Mouse (Mus musculus): ENCODE results near the gene Tnpo3.
"Not testable (repeated sequence)": the region's sequence is repeated elsewhere in the genome, so short reads cannot be mapped to it uniquely, and the experiment has no call there.

The Tnpo3 gene

DNA sequence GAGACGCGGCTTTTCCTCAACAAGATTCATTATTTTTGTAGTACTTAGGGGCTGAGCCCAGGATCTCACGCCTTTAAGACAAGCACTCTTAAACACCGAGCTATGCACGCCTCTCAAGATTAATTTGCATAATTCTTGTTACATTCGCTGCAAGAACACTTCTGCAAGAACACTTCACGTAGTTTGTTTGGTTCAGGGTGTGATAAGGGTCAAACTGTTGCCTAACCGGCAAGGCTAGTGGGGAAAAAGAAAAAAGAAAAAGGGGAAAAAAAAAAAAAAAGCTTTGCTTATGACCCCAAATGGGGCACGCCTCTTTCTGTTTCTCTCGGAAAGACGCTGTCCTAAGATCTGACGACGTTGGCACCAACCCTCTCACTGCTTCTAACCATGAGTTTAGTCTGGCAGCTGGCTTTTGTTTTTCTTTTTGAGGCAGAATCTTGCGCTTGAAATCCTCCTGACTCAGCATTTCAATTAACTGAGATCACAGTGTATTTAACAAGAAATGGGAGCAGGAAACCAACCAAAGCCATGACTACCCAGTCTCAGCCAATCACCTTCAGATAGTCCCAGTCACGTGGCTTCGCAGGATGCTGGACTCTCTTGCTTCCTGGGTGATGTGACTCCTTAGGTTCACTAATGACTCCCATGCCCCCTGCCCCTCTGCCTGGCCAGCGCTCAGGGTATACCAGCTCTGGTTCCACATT lies 11.3 kb upstream of the Tnpo3 start:
- DNase-seq (ENCODE audit: low read depth, low spot score), result no peak

DNA sequence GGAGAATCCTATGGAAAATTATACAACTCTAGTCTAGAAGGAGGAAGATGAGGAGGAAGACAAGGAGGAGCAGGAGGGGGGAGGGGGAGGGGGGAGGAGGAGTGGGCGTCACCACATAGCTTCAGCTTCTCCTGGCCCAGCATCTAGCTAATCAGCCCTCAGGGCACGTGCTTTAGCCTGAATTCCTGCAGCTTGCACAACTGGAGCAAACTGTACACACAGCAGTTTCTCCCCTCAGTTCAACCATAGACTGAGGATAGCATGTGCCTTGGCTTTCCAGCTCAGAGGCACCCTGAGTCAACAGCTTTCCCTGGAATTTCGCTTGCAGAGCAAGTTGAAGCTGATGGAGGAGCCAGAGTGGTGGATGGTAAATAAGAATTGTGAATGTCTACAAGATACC lies 10.5 kb upstream of the Tnpo3 start:
- DNase-seq (ENCODE audit: low read depth, low spot score), result no peak

- DNase-seq (ENCODE audit: low read depth, low spot score), result not testable (repeated sequence)
Measured at GRCm38 (mm10) chr6:29610020-29610640, 443 bp upstream of the Tnpo3 start.

- no peak for DNase-seq (ENCODE audit: low read depth, low spot score)
Measured at GRCm38 (mm10) chr6:29600188-29600587, 9.5 kb downstream of the Tnpo3 start.

DNA sequence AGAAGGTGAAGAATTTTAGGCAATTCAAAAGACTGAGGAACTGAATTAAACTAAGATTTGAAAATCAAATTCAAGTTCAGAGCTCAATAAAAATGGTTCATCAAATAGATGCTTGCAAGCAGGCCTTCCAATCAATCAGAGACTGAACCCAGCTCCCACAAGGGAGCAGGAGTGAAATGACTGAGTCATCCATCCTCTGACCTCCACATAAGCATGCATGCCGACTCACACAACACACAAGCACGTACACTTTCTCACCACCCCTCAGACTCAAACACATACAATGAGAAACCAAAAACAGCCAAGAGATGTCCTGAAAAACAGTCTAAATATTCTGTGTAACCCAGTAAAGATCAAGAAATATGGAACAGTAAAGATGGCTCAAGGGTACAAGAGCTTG lies 14.0 kb downstream of the Tnpo3 start:
- DNase-seq (ENCODE audit: low read depth, low spot score), result no peak

GRCm38 (mm10) chr6:29581202-29581601 lies 28.5 kb downstream of the Tnpo3 start:
- DNase-seq (ENCODE audit: low read depth, low spot score), result no peak

GRCm38 (mm10) chr6:29580770-29581169 lies 28.9 kb downstream of the Tnpo3 start:
- no peak for DNase-seq (ENCODE audit: low read depth, low spot score)

GRCm38 (mm10) chr6:29576388-29576787 lies 33.3 kb downstream of the Tnpo3 start:
- not testable (repeated sequence) for DNase-seq (ENCODE audit: low read depth, low spot score)

DNA sequence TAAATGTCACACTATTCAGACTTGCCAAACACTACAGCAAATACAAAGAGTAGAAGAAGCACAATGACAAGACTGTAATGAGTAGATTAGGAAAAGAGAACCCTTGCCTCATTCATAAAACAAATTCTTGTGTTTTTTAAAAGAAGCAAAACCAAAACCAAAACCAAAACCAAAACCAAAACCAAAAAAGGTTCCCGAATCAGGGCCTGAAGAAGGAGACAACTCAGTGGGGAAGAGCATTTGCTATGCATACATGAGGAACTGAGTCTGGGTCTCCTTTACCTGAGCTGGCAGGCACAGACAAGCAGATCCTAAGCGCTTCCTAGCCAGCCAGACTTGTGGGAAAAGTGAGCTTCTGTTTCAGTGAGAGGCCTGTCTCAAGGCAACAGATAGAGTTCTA lies 52.6 kb downstream of the Tnpo3 start:
- no peak for DNase-seq (ENCODE audit: low read depth, low spot score)

DNA sequence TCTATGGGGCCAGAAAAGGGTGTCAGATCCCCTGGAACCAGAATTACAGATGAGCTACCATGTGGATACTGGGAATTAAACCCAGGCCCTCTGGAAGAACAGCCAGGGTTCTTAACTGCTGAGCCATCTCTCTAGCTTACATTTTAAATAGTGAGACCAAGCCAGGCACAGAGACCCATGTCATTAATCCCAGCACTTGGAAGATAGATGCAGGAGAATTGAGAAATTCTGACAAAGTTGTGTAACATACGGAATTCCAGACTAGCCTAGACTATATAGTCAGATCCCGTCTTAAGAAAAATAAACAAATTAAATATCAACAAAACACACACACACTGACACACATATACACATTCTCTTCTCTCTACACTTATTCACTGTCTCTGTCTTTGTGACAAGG lies 57.2 kb downstream of the Tnpo3 start:
- DNase-seq (ENCODE audit: low read depth, low spot score), result no peak

DNA sequence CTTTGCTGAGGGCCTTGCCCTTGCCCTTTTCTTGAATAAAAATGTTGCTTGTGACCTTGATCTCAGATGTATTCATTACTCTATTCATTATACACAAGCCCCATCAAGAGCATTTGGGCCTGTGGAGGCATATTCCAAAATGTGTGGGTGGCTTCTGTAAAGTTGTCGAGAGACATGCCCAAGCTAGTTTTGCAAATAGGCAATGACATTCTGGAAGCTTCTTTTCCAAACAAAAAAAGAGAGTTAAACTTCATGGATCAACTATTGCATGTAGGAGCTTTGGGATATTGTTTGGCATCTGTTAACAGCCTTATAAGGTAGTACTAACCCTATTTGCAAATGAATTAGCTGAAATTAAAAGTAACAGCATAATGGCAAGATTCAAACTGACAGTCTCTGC lies 61.6 kb downstream of the Tnpo3 start:
- DNase-seq (ENCODE audit: low read depth, low spot score), result no peak

GRCm38 (mm10) chr6:29547582-29547981 lies 62.1 kb downstream of the Tnpo3 start:
- DNase-seq (ENCODE audit: low read depth, low spot score), result no peak

- no peak for DNase-seq (ENCODE audit: low read depth, low spot score)
Measured at GRCm38 (mm10) chr6:29545611-29546010, 64.1 kb downstream of the Tnpo3 start.

DNA sequence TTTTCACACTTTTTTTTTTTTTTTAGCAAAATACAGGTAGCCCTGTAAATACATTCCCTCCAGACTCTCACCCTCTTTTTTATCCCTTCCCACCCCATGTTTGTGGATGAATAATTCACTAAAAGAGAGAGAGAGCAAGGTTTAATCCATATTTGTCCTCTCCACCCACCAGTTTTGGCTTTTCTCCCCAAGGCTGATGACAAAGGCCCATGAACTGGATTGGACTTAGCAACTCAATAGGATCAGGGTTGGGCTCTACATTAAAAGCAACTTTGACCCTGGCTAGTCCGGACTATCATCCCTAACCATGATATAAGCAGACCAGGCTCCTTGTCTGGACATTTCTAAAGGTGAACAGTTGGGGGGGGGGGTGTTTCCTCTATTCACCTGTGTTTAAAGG lies 68.7 kb downstream of the Tnpo3 start:
- DNase-seq (ENCODE audit: low read depth, low spot score), result no peak

DNA sequence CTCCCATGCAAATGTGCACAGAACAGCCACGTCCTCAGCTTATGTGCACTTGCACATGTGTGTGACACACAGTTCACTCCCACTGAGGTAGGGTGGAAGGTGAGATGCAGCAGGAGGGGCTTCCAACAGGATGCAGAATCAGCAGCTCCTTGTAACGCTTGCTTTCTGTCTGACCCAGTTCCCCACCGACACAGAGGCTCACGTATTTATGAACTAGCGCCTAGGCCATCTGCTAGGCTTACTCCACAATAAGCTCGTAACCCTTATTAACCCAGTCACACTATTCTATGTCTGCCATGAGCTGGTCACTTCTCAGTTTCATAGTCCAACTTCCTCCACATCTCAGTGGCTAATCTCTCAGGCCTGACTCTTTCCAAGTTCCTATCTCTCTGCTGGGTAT lies 69.5 kb downstream of the Tnpo3 start:
- DNase-seq (ENCODE audit: low read depth, low spot score), result no peak

DNA sequence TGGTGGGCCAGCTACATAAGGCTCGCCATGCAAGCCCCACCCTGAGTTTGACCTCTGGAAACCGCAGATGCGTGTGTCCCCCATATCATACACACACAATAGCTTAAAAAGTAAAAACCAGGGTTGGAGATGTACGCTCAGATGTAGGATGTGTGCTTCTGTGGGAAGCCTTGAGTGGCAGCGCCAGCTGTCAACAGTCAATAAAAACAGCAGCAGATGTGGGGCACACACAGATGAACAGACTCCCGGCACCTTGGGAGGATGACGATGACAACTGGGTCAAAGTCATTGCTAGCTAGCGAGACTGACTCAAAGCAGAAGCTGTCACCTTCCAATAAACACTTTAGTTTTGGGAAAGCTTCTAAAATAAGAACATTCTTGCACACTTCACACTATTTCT lies 70.2 kb downstream of the Tnpo3 start:
- no peak for DNase-seq (ENCODE audit: low read depth, low spot score)

DNA sequence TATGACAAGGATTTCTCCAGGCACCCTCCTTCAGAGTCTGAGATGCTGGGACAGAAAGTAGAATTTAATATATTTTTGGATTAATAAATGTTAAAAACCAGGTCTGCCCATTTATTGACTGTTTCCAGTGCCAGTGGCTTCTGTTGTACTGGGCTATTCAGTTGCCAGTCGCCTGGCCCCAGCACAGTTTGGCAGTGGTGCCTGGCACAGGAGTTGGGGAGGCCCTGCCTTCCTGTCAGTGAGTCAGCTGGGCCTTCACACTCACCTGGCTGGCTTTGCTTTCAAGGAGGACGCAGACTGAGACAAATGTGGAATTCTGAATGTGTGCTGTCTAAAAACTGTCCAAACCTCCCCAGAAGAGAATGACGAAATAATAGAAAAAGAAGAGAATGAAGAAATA lies 72.5 kb downstream of the Tnpo3 start:
- no peak for DNase-seq (ENCODE audit: low read depth, low spot score)

DNA sequence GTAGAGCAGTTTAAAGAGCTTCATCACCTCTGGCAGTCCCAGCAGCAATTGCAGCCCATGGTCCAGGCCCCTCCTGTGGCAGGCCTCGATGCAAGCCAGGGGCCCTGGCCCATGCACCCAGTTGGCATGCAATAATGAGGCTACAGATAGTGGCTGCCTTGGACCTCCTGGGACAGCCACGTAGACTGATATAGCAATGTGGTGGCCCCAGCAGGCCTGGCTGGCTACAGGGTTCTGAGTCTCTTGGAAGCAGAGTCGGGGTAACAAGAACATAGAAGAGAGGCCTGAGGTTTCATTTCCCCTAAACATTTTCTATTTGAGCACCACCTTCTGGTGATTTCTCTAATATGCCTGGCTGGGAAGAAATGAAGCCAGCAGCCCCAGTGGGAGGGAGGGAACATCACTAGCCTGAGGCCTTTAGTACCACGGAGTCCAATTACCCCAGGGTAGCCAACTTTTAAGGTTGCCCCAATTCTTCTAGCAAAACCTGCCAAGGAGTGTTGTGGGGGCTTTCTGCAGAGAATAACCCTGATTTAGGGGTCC lies 73.0 kb downstream of the Tnpo3 start:
- DNase-seq (ENCODE audit: low read depth, low spot score), result no peak

GRCm38 (mm10) chr6:29535316-29535715 lies 74.4 kb downstream of the Tnpo3 start:
- DNase-seq (ENCODE audit: low read depth, low spot score), result no peak

- no peak for DNase-seq (ENCODE audit: low read depth, low spot score)
Measured at GRCm38 (mm10) chr6:29530050-29530449, 79.6 kb downstream of the Tnpo3 start.

GRCm38 (mm10) chr6:29529444-29529820 lies 80.3 kb downstream of the Tnpo3 start:
- no peak for DNase-seq (ENCODE audit: low read depth, low spot score)

GRCm38 (mm10) chr6:29528561-29529443 lies 80.9 kb downstream of the Tnpo3 start:
- DNase-seq (ENCODE audit: low read depth, low spot score), result no peak

All from mesoderm, embryonic 11.5 days (tissue).